Mouse (Mus musculus) inflammation-experienced regulatory T-cells (primary cell): ENCODE results near the gene Dpyd. TPM values are rescaled to one million over a fixed set of nuclear protein-coding genes. Genes with fewer than 3 reads are reported as not detected.

Experiments used
- polyA plus RNA-seq, 2 experiments: library from polyadenylated mRNA; unstranded; fragments of 100-300 nt; shearing (Covaris generic); gene quantifications; one replicate each; pipeline ENCODE4 v1.2.1; 2017

Dpyd gene
- under 1 TPM; 0.25 to 0.40 TPM for polyA plus RNA-seq

GRCm38 (mm10) chr3:118561554-118562310, at the start of gene Dpyd:
Gene Dpyd, plus strand, starts transcription at chr3:118562129.

